Mouse (Mus musculus): ENCODE data around the gene Rpl3.

- no peak for TF ChIP-seq CTCF (conservative IDR thresholded peaks at IDR 0.05; ENCODE audit: low read length)
- peak; percentile 85 for TF ChIP-seq NANOG (IDR thresholded peaks at IDR 0.05; ENCODE audit: borderline replicate concordance, low read length)
- no peak for TF ChIP-seq POU5F1 (IDR thresholded peaks at IDR 0.05; ENCODE audit: borderline replicate concordance, low read length)
Measured at GRCm38 (mm10) chr15:80115866-80116794, 24.5 kb upstream of the Rpl3 start.
